Mouse (Mus musculus) brain, embryonic 14.5 days (tissue): ENCODE data around the gene Agrp. TPM values are rescaled to one million over a fixed set of nuclear protein-coding genes. Genes with fewer than 3 reads are reported as not detected.

Experiments used
- DNase-seq: peaks from one replicate; pipeline ENCODE4 v3.0.0-alpha.2; 2011; ENCODE audit warnings: low read depth
- CTCF ChIP-seq: fragments of 200-500 bp; IDR thresholded peaks from 2 replicates; pipeline ENCODE4 v1.5.1; 2012; ENCODE audit warnings: inconsistent platforms, mild to moderate bottlenecking, moderate library complexity, borderline replicate concordance; ENCODE audit not compliant: insufficient read depth, insufficient read length; ENCODE audit errors: extremely low read depth
- POLR2A ChIP-seq: fragments of 200-500 bp; IDR thresholded peaks from 2 replicates; pipeline ENCODE4 v1.6.1; 2012; ENCODE audit warnings: mild to moderate bottlenecking, inconsistent platforms, borderline replicate concordance; ENCODE audit not compliant: poor library complexity, insufficient read depth, insufficient read length, severe bottlenecking; ENCODE audit errors: extremely low read depth
- polyA plus RNA-seq: library from polyadenylated mRNA; depleted of rRNA; stranded (reverse); fragments of >200 nt; gene quantifications from 2 replicates; pipeline ENCODE4 v1.2.3, GENCODE M21; 2012

Agrp gene
- polyA plus RNA-seq, 1 experiment = 0.26 TPM

DNA sequence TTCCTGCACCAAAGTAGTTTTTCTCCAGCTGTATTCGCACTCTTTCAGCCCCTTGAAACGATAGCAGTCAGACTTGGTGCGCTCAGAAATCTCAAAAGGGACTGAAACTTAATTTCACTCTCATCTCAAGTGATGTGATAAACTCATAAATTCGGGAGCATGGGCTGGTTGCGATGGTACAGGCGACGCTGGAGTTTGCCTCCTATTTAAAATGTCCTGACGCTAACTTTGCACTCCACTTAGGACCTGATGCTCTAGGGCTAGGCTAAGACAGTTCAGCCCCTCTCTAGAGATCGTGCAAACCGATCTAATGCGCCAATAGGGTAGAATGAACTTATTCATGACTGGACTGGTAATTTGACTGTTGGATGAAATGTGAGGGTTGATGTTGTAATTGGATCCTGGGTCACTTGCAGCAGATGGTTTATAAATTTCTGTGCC is 428 bp upstream of the Agrp start:
- peak; percentile 64 for DNase-seq
- TF ChIP-seq CTCF (no peak), POLR2A (no peak)

DNA sequence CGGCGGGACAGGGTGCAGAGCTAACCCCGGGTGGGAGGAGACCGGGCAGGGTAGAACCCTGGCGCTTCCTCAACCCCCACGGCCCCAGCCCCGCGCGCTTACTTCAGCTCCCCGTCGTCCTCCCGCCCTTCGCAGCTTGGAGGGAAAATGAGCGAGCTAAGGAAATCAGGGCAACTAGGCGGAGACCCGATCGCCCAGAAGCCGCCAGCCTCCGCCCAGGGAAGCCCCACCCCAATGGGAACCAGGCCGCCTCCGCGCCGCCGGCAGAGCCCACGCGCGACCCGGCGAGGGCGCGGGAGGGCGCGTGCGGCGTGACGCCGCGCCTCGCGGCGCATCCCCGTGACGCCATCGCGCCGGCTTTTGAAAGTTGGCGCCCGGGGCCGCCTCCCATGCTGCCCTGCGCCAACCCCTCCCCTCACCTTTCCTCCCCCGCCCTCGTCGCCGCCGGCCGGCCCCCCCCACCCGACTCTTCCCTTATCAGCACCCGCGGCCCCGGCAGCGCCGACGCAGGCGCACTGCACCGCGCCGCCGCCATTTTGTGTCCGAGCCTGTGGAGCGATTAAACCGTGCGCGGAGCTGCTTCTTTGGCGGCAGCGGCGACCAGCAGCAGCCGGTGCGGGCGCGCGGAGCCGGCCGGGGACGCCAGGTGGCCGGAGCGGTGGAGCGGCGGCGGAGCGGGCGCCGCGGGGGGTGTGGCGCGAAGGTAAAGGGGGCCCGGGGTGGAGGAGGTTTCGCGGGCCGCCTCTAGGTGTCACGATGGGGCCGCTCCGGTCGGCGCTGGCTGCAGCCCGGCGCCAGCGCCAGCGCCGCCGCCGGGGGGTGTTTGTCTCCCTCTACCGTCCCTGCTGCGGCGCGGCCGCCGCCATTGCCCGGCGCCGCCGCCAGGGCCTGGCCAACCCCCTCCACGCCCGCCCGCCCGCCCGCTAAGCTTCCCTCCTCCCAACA is 903 bp downstream of the Agrp start, which contains the start of gene Ctcf:
Gene Ctcf, plus strand, starts transcription at position 551 of the 945 bp plus-strand sequence.
- DNase-seq = peak; percentile 98
- TF ChIP-seq CTCF = peak; percentile 41
- TF ChIP-seq POLR2A = peak; percentile 70

DNA sequence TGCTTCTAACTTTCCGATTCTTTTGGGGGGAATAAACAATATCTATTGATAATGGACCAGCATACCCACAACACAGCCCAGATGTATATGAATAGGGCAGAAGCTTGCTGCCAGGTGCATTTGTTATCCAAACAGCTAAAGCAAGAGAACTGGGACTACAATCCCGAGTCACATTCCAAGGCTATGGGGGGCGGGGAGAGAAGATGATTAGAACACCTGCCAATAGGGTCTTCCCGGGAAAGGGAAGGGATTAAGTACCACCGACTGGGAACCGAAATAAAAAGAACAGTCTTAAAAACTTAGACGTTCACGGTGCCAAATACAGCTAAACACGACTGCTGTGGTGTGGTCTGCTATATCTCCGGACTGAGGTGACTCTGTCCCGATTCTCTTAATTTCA is 1.7 kb downstream of the Agrp start:
- no peak for TF ChIP-seq CTCF
- no peak for TF ChIP-seq POLR2A
- DNase-seq = no peak

DNA sequence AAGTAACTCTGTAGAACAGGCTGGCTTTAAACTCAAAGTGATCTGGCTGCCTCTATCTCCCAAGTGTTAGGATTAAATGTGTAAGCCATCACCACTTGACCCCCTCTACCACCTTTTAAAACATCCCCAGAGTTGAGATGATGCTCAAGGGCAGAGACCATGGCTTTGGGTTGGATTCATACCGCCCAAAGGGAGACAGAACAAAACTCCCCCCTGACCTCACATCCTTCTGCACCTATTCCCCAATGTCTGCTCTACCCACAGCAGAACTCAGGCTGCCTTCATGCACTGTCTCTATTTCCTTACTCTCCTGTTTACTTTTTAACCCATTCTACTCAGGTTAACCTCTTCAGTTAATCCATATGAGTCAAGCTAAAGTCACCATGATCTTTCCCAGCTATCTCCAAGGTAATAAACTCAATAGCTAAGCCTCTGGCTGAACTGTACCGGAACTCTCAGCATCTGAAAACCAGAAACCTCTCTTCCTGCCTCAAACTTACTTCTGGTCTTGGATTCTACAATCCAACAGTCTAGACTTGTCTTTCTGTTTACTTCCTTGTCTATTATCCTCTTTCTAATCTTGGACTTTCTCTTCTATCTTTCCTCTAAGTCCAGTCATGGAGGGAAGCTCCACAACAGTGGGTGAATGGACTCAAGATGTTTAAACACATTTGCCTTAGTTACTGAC is 2.3 kb downstream of the Agrp start:
- DNase-seq = no peak
- TF ChIP-seq CTCF = no peak
- no peak for TF ChIP-seq POLR2A

DNA sequence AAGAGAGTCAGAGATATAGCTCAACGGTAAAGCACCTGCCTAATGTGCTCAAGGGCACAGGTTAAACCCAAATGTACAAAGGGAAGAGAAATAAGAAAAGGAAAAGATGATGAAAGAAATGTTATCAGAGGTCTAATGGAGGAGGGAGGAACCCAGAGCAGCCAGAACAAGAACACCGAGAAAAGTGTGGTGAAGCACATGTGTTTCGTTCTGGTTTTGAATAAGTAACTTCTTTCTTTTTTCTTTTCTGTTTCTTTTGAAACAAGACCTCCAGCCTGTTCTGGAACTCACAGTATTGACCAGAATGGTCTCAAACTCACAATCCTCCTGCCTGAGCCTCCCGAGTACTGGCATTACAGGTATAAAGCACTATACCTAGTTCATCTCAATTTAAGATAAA is 7.9 kb downstream of the Agrp start:
- DNase-seq = no peak
- no peak for TF ChIP-seq CTCF
- no peak for TF ChIP-seq POLR2A

DNA sequence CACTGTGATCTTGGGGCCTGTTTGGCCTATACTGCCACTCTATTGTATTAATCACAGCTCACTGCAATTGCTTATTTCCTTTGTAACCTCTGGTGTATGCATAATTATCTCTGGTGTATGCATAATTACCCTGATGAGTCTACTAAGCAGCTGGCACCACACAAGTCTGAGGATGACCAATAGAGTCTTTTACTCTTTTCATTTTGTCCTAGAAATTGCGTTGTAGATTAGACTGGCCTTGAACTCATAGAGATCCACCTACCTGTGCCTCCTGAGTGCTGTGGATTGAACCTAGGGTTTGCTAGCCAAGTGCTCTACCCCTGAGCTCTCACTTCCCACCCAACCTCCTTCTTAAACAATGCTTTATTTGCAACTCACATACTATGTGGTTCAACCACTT is 11.1 kb downstream of the Agrp start:
- DNase-seq = no peak
- TF ChIP-seq CTCF (no peak), POLR2A (no peak)

DNA sequence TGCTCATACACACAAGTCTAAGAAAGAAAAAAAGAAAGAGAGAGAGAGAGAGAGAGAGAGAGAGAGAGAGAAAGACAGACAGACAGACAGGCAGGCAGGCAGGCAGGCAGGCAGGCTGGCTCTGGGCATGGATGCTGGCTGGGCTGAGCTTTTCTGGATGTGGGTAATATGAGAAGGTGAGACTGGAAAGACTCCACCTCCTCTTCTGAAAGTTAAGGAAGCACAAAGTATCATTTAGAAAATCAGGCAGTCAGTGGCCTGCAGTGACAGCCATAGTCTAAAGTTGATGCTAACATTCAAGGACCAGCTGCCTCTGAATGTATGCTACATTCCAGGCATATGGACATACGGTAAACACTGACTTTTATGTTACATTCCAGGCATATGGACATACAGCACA is 12.4 kb downstream of the Agrp start:
- no peak for DNase-seq

DNA sequence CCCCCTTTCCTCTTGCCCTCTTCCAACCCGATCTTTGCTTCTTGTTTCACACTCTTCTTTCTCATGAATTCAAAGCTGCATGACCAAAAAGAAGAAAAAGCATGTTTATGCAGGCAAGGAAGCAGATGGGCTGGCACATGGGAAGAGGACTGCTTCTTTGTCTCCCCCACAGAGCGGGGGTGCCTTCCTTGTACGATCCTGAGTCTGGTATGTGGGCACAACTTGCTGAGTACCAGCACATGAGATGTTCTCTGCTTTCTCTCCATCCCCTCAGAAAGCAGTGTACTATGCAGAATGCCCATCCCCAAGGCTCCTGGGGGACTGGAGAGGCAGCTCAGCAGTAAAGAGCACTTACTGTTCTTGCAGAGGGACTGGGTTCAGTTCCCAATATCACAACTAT is 12.8 kb downstream of the Agrp start:
- DNase-seq = peak; percentile 53
- TF ChIP-seq CTCF (no peak), POLR2A (no peak)

More for the DNA sequence above, 12.4 kb downstream of the Agrp start:
- TF ChIP-seq CTCF (no peak), POLR2A (no peak)

DNA sequence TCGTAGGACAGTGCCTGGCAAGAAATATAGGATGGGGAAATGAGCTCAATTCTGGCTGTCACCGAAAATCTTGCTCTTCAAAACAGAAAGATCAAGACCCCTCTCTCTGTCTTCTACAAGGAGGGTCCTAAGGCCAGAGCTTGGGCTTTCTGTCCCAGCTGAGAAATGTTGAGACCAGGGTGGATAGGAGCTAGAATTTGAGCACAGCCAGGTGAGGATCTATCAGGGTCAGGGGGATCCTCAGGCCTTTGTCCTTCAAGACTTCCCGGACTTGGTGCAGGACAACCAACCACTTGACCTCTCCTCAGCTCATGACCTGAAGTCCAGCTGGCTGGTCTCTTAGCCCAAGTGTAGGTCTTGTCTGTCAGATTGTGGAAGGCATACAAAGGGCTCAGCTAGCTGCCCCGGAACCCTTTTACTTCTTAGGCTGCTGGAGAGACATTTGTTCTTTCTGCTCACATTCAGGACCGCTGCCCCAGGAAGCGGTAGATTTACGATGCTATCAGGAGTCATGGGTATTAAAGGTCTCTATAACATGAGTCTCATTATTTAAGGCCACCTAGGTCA is 13.4 kb downstream of the Agrp start:
- DNase-seq = no peak
- TF ChIP-seq CTCF (no peak), POLR2A (no peak)

DNA sequence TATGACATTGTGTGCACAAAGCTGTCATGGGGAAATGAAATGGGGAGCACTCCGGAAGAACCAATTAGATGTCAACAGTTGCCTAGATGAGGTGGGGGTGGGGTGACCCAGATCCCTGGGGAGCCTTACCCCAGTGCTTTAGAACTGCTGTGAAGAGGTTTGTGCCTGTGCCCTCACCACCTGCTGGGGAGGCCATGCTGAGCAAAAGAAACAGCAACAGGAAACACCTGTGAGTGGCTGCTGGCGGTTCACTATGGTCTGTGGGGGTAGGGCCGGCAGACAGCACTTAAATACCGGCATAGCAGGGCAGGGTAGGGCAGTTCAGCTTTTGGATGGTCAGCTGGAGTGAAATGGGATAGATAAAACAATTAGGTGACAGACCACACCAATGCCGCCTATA is 14.1 kb downstream of the Agrp start:
- TF ChIP-seq POLR2A (no peak), CTCF (no peak)

DNA sequence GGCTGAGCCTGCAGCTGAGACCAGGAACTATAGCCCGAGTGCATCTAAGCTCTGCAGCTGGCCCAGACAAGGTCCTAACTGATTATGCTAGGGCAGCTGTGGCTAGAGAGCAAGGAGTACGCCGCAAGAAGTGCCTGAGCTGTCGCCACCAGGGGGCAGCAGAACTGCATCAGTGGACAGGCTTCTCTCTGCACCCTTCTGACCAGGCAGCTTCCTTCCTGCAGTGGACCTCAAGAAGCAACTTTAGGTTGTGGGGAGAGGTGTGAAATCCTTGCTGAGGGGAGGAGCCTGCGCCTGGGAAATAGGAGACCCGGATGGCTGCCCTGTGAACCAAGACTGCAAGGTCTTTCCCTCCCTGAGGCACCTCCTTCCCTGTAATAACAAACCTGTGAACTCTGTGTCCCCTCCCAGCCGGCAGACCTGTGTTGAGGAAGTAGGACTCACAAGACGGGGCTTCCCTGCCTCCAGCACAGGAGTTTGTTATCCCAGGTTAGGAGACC is 14.7 kb downstream of the Agrp start:
- TF ChIP-seq CTCF = peak; percentile 99
- no peak for TF ChIP-seq POLR2A
- peak; percentile 95 for DNase-seq

More for the DNA sequence above, 14.1 kb downstream of the Agrp start:
- peak; percentile 7 for DNase-seq

DNA sequence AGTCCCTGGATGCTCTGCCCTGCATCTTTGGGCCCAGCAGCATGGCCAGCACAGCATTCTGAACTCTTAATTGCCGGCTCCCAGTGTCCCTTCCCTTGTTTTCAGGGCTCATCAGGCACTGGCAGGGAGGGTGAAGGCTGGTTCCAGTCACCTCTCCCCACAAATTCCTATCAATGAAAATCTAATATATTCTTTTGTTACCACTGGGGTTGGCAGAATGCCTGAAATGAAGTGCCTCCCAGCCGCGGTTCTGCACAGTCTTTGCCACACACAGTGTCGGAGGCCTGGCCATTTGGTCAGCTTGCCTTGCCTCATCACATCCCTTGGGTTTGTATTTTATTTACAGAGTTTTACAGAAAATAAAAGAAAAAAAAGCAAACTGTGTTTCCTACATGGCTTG is 15.4 kb downstream of the Agrp start:
- peak; percentile 60 for DNase-seq
- TF ChIP-seq CTCF (no peak), POLR2A (no peak)

DNA sequence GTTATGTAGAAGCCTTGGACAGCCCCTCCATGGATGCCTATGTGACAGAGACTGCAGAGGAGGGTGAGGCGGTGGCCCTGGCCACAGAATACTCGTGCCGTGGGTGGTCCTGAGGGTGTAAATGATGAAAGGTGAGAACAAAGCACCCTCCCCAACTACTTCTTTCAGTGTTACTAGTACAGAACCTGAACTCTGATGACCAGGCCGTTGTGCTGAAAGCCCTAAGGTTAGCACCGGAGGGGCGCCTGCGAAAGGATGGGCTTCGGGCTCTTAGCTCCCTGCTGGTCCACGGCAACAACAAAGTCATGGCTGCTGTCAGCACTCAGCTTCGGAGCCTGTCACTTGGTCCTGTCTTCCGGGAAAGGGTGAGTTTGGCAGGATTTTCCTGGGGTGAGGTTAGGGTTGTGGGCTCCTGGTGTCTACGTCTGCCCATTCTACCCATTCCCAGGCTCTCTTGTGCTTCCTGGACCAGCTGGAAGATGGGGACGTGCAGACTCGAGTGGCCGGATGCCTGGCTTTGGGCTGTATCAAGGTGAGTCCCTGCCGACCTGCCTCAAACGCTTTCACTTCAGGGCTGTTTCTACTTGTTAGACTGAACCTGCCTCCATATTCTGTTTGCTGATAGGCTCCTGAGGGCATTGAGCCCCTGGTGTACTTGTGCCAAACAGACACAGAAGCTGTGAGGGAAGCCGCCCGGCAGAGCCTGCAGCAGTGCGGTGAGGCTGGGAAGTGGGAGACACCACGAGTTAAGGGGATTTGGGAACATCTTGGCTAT is 16.1 kb downstream of the Agrp start:
- no peak for TF ChIP-seq CTCF
- TF ChIP-seq POLR2A = no peak
- no peak for DNase-seq

DNA sequence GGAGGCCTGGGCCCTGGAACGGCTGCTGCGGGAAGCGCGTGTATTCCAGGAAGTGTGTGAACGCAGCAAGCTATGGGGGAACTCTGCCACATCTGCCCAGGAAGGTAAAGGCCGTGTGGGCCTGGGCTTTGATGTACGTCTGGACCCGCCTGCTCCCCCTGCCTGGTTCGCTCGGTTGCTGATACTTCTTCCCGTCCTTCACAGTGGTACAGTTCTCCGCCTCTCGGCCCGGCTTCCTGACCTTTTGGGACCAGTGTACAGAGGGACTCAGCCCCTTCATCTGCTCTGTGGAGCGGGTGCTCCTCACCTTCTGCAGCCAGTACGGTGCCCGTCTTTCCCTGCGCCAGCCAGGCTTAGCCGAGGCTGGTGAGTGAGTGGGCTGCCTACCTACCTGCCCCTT is 17.0 kb downstream of the Agrp start:
- no peak for DNase-seq
- TF ChIP-seq POLR2A = no peak
- TF ChIP-seq CTCF = no peak
